Mouse (Mus musculus): ENCODE data around the gene Chmp5. TPM values are rescaled to one million over a fixed set of nuclear protein-coding genes. Genes with fewer than 3 reads are reported as not detected.
"Not testable (repeated sequence)": the region's sequence is repeated elsewhere in the genome, so short reads cannot be mapped to it uniquely, and the experiment has no call there.

The Chmp5 gene
- polyA plus RNA-seq (2017; shearing (Covaris generic)): 100 to 1,000 TPM; 103 to 141 (median 119) TPM

- peak; percentile 94 for ATAC-seq
Measured at GRCm38 (mm10) chr4:40948160-40948708, at the start of gene Chmp5, which contains the start of gene Bag1. Chmp5 (plus strand) TSS chr4:40948407. Bag1 (minus strand) TSS chr4:40948294.

DNA sequence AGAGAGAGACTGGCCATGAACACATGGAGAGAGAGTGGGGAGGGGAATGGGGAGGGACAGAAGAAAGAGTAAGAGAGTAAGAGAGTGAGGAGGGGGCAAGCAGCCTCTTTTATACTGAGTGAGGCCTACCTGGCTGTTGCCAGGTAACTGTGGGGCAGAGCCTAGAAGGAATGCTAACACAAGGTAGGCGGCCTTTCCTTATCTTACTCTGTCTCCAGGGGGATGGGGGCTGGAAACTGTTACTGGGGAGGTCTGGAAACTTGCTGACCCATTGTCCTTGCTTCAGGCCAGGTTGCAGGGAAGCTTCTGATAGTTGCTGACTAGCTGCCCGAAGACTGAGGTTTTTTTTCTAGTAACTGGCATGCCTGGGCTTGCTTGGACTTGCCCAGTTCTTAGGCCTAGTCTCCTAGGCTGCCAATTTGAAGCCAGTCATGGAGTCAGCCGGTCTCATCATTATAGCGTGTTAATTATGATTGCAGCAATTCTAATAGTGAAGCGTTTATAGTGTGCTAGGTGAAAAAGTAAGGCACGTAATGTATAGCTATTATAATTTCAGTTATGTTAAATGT lies 49.6 kb upstream of the Chmp5 start:
- ATAC-seq: no peak

GRCm38 (mm10) chr4:40899264-40899663 lies 48.9 kb upstream of the Chmp5 start:
- ATAC-seq: no peak

- no peak for ATAC-seq
Measured at GRCm38 (mm10) chr4:40900071-40900470, 48.1 kb upstream of the Chmp5 start.

GRCm38 (mm10) chr4:40900612-40901011 lies 47.6 kb upstream of the Chmp5 start:
- ATAC-seq: no peak

DNA sequence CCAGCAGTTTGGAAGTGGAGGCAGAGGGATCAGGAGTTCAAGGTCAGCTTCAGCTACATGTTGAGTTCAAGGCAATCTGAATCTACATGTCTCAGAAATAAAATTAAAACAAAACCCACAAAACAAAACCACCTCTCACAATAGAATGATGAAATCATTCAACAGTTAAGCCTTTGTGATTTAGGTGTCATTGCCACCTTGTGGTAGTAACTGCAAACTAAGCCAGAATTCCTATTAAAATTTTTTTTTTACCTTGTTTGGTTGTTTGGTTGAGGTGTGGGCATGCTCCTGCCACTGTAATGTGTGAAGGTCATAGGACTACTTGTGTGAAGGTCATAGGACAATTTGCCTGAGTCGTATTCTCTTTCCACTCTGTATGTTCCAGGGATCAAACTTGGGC lies 41.9 kb upstream of the Chmp5 start:
- peak; percentile 69 for ATAC-seq

GRCm38 (mm10) chr4:40908261-40908969 lies 39.8 kb upstream of the Chmp5 start:
- no peak for ATAC-seq

DNA sequence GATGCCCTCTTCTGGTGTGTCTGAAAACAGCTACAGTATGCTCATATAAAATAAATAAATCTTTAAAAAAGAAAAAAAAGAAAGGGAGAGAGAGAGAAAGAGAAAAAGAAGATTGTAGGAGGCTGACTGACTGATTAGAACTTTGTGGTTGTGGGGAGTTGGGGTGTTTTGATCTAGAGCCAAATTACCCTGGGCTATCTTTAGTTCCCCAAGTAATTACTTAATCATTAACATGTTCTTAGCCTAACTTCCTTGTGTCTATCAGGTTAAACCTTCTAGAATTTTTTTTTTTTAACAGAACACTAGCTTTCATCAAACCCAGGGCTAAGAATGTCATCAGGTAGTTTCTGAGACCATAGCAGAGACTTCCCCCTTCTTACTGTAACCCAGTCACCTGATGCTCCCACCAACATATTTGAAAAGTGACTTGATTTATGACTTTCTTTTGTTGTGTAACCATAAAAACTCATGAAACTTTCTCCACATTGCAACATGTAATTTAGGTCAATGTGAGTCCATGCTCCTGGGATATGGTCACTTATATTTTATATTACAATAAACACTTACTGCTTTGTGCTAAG lies 33.8 kb upstream of the Chmp5 start:
- ATAC-seq: no peak

DNA sequence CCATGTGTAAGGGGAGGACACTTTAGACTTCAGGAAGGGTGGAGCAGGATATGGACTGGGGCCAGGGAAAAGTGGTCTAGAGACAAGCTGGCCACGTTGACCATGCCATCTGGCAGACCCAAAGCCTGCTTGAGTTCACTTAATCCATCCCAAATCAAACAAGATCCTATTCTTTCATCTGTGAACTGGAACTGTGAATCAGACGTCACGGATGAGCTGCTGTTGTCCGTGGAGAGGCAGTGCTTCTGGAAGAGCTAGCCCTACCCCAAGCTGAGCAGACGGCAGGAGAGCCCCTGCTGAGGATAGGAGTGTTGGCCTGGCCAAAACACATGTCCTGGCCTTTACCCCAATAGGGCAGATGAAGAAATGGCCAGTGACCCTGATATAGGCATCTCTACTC lies 32.3 kb upstream of the Chmp5 start:
- no peak for ATAC-seq

DNA sequence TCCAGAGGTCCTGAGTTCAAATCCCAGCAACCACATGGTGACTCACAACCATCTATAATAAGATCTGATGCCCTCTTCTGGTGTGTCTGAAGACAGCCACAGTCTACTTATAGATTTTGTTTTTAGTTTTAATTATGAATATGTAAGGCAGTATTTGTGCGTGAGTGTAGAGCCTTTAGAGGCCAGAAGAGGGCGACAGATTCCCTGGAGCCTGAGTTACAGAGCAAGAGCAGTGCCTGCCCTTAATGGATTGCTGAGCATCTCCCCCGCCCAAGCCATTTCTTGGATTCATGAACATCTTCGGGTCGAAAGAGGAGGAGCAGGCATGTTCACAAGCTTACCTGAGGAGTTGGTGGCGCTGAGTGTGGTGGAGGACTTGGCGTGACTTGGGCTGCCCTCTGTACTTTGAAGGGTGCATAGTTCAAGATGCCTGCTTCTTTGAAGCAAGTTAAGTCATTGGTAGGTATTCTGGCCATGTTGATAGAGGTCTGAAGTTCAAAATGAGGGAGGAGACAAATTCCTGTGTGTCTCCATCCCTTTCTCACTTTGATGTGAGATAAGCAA lies 31.5 kb upstream of the Chmp5 start:
- no peak for ATAC-seq

- ATAC-seq: no peak
Measured at GRCm38 (mm10) chr4:40919785-40920184, 28.4 kb upstream of the Chmp5 start, which contains the start of gene Spink4. Spink4 (plus strand) TSS chr4:40920052.

- no peak for ATAC-seq
Measured at GRCm38 (mm10) chr4:40920576-40920975, 27.6 kb upstream of the Chmp5 start.

DNA sequence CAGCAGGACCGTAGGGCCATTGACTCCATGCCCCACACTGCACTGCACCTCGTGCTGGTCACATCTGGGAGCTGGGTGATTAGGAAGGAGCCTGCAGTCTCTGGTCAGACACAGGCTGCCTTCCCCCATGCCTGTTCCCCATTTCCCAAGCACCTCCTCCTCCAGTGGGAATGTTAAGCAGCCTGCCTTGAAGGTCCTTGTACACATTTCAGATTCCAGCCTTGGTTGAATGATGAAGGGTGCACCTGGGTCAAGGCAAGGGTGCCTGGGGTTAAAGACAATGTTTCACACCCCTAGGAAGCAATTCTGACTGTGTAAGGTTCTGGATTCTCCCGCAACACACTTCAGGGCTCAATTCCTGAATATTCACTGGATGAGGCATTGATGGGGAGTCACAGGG lies 26.9 kb upstream of the Chmp5 start:
- no peak for ATAC-seq

- ATAC-seq: no peak
Measured at GRCm38 (mm10) chr4:40923087-40923651, 25.0 kb upstream of the Chmp5 start.

DNA sequence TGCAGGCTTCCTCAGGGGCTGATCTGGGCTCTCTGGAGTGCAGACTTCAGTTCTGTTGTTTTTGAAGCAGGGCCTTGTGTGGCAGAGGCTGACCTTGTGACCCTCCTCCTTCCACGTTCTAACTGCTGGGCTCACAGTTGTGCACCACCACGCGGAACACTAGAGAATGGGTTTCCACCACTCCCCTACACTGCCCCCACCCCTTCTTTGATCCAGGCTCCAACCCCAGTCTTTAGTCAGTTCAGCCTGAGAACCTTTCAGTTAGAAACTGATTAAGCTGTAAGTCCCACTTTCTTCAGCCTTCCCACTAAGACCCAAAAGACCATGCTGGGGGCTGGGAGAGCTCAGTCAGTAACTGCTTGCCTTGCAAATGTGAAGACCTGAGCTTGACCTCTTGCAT lies 22.6 kb upstream of the Chmp5 start:
- no peak for ATAC-seq

- no peak for ATAC-seq
Measured at GRCm38 (mm10) chr4:40929046-40929445, 19.2 kb upstream of the Chmp5 start.

GRCm38 (mm10) chr4:40933694-40934093 lies 14.5 kb upstream of the Chmp5 start:
- ATAC-seq: no peak

GRCm38 (mm10) chr4:40934369-40934768 lies 13.8 kb upstream of the Chmp5 start:
- not testable (repeated sequence) for ATAC-seq

- ATAC-seq: no peak
Measured at GRCm38 (mm10) chr4:40936175-40936839, 11.9 kb upstream of the Chmp5 start.

DNA sequence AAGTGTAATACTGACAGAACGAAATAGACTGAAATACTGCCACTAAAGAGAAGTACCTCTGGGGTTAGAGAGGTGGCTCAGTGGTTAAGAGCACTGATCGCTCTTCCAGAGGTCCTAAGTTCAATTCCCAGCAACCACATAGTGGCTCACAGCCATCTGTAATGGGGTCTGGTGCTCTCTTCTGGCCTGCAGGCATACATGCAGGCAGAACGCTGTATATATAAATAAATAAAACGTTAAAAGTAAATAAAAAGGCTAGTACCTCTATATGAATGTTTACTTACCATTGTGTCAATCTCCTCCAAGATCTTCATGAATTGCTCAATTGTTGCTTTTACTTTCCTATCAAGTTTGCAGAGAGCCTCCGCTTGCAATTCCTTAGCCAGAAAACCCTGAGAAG lies 9.4 kb upstream of the Chmp5 start:
- no peak for ATAC-seq

GRCm38 (mm10) chr4:40943651-40944050 lies 4.6 kb upstream of the Chmp5 start:
- ATAC-seq: no peak

DNA sequence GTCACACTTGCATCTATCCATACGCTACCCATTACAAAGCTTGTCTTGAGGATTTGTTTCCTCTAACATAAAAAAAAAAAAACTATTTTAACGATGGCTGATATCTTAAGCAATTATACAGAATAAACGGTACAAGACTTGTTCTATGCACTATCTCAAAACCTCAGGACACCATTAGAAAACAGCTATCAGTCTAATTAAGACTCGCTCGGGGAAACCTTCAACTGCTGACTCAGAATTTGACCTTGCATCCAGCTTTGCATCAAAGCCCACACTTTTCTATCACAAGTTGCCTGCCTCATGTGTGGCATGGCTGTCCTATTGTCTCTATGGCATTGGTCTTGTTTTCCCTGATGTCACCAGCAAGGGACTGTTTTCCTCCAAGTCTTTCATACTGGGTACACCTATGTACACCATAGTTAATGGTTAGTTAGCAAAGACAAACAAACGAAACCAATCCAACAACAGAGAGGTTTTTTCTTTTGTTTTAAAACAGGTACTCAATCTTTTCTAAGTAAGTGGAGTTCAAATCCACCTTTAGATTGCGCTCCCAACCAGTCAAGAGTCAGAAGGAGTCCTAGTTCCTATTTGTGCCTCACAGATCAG lies 1.6 kb upstream of the Chmp5 start:
- ATAC-seq: no peak
